Mouse (Mus musculus) gonadal fat pad, adult 2 months (tissue): ENCODE data around the gene Fam32a. TPM values are rescaled to one million over a fixed set of nuclear protein-coding genes. Genes with fewer than 3 reads are reported as not detected.

Source experiments
- polyA plus RNA-seq: library from polyadenylated mRNA; depleted of rRNA; stranded (reverse); fragments of >200 nt; gene quantifications from 2 replicates; pipeline ENCODE4 v1.2.3, GENCODE M21; 2012; rRNA removed

Gene Fam32a
- polyA plus RNA-seq, 1 experiment, result 55.2 TPM

Other genes starting within 250 kb of the Fam32a start
- gene Cyp4f18, start 210.1 kb upstream of the Fam32a start, polyA plus RNA-seq, result 4.8 and 6.2 TPM in 2 replicates
- gene Olfr372, start 178.5 kb upstream of the Fam32a start, polyA plus RNA-seq, result not detected in 2 replicates
- gene Olfr373, start 136.6 kb upstream of the Fam32a start, polyA plus RNA-seq, result not detected in 2 replicates
- gene Olfr374, start 112.7 kb upstream of the Fam32a start, polyA plus RNA-seq, result 0.01 TPM in 1 of 2 replicates, not detected in the other
- gene Tpm4, start 84.8 kb upstream of the Fam32a start, polyA plus RNA-seq, result 76.9 and 97.8 TPM in 2 replicates
- gene Rab8a, start 58.5 kb upstream of the Fam32a start, polyA plus RNA-seq, result 51.7 and 73.6 TPM in 2 replicates
- 0.16 and 0.35 TPM in 2 replicates for gene Hsh2d, start 30.1 kb upstream of the Fam32a start, polyA plus RNA-seq
- gene Cib3, start 6.9 kb upstream of the Fam32a start, polyA plus RNA-seq, result 0.22 TPM in 1 of 2 replicates, not detected in the other
- gene Gm11034, start 6.1 kb upstream of the Fam32a start, polyA plus RNA-seq, result not detected in 2 replicates
- gene Ap1m1, start 20.3 kb downstream of the Fam32a start, polyA plus RNA-seq, result 50.6 and 54.7 TPM in 2 replicates
- 1.1 and 5.1 TPM in 2 replicates for gene Gm10282, start 85.5 kb downstream of the Fam32a start, polyA plus RNA-seq
- 17.8 and 25.9 TPM in 2 replicates for gene Klf2, start 99.3 kb downstream of the Fam32a start, polyA plus RNA-seq
- gene Eps15l1, start 201.7 kb downstream of the Fam32a start, polyA plus RNA-seq, result 43.3 and 46.3 TPM in 2 replicates
- 0.81 and 1.7 TPM in 2 replicates for gene Calr3, start 224.1 kb downstream of the Fam32a start, polyA plus RNA-seq
- gene 1700030K09Rik, start 224.2 kb downstream of the Fam32a start, polyA plus RNA-seq, result 7.6 and 8.1 TPM in 2 replicates